8 mouse cellular contexts compared by ENCODE assay signal in the genomic region with DNA sequence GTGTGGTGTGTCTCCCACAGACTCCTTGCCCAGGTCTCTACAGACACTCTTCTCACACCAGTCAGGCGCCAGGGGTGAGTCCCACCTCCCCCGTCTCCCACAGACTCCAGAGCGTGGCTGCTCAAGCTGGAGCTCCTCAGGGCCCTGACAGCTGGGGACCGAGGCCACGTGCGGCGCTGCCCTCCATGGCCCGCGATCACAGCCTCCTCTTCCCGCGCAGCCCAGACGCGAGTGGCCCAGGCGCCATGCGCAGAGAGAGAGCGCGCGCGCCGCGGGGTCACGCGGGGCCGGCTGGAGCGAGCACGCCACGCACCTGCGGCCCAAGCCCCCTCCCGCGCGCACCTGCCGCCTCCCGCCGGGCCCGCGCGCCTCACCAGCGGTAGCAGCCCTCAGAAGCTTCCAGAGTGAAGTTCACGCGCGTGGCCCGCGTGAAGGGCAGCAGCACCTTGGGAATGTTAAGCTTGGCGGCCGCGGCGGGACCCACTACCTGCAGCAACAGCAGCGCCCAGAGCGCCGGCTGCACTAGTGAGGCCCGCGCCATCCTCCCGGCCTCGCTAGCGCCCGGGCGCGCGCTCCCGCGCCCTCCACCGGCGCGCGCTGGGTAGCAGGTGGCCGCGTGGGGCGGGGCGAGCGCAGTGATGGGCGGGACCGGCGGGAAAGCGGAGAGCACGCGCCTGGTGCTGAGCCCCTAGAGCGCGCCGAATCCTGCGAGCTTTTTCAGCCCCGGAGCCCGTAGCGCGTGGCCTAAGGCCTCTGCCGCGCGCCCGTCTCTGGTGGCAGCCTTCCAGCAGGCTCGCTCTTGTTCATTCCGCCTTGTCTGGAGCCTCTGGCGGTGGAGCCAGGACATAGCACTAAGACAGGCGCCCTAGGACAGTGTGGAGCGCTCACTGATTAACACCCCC. TPM values are rescaled to one million over a fixed set of nuclear protein-coding genes. Genes with fewer than 3 reads are reported as not detected.
DNase-seq lines count a peak whose midpoint lies in the region; ATAC-seq and TF ChIP-seq lines count a peak whose summit lies in the region.

A gene (minus strand): TSS at position 586 of the 902 bp plus-strand sequence.

- H3K4me2 ChIP-seq in forebrain, embryonic 16.5 days (ENCODE audit: low read length): peak within 1 kb of the TSS; percentile 88
- H3K4me2 ChIP-seq in lung, embryonic 14.5 days: peak within 1 kb of the TSS; percentile 97

- H3K9ac ChIP-seq in forebrain, embryonic 16.5 days (replicated peaks; ENCODE audit: low read depth, low read length): peak within 1 kb of the TSS; percentile 83
- peak within 1 kb of the TSS; percentile 59 for H3K9ac ChIP-seq in lung, embryonic 14.5 days

- no peaks in the 10 kb centered on the region for H3K36me3 ChIP-seq in forebrain, embryonic 16.5 days (ENCODE audit: control insufficient read depth, insufficient read depth)
- no peaks in the 10 kb centered on the region for H3K36me3 ChIP-seq in lung, embryonic 14.5 days (ENCODE audit: insufficient read depth)
- no peaks in the 10 kb centered on the region for H3K36me3 ChIP-seq in thymus, adult 2 months (ENCODE audit: control insufficient read depth, insufficient read depth, low read length)

- no peaks in the 10 kb centered on the region for H3K27me3 ChIP-seq in forebrain, embryonic 16.5 days (replicated peaks; ENCODE audit: control insufficient read depth, insufficient read depth, low read length)
- peaks cover 4% of the 10 kb centered on the region; the same call in 1 of the 2 replicates for H3K27me3 ChIP-seq in lung, embryonic 14.5 days (ENCODE audit: insufficient read depth, low read length)
- no peaks in the 10 kb centered on the region for H3K27me3 ChIP-seq in thymus, adult 2 months (ENCODE audit: control insufficient read depth, insufficient read depth, low read length)

- peaks cover 24% of the 10 kb centered on the region for H3K4me1 ChIP-seq in forebrain, embryonic 16.5 days (replicated peaks; ENCODE audit: control insufficient read depth, insufficient read depth, low read length)
- no peaks in the 10 kb centered on the region for H3K4me1 ChIP-seq in lung, embryonic 14.5 days (ENCODE audit: insufficient read depth)
- peaks cover 12% of the 10 kb centered on the region for H3K4me1 ChIP-seq in olfactory bulb, adult 2 months (ENCODE audit: control insufficient read depth, insufficient read depth, low read length)
- H3K4me1 ChIP-seq in thymus, adult 2 months (replicated peaks; ENCODE audit: control insufficient read depth, insufficient read depth, low read length): peaks cover 28% of the 10 kb centered on the region

- peak; percentile 84 for TF ChIP-seq CTCF in layer of hippocampus, adult 2 months (conservative IDR thresholded peaks at IDR 0.05)
- TF ChIP-seq CTCF in lung, embryonic 14.5 days (IDR thresholded peaks at IDR 0.05; ENCODE audit: low read depth): peak; percentile 78
- TF ChIP-seq CTCF in olfactory bulb, adult 2 months (IDR thresholded peaks at IDR 0.05; ENCODE audit: insufficient read depth, low read depth, low read length): peak; percentile 73
- peak; percentile 60; the same call in 1 of the 2 replicates for TF ChIP-seq CTCF in thymus, adult 2 months (IDR thresholded peaks at IDR 0.05; ENCODE audit: borderline replicate concordance, control insufficient read depth, extremely low read depth, insufficient read depth, low read length, poor library complexity)

- H3K4me3 ChIP-seq in forebrain, embryonic 16.5 days (replicated peaks; ENCODE audit: low read length): peak within 1 kb of the TSS; percentile 70
- H3K4me3 ChIP-seq in layer of hippocampus, adult 2 months: peak within 1 kb of the TSS; percentile 75
- H3K4me3 ChIP-seq in lung, embryonic 14.5 days (ENCODE audit: low read depth, low read length): peak within 1 kb of the TSS; percentile 61
- peak within 1 kb of the TSS; percentile 77 for H3K4me3 ChIP-seq in olfactory bulb, adult 2 months (ENCODE audit: insufficient read depth, low read depth, low read length)
- peak within 1 kb of the TSS; percentile 72 for H3K4me3 ChIP-seq in thymus, adult 2 months (ENCODE audit: control insufficient read depth, insufficient read depth, low read length)

- ATAC-seq in forebrain, embryonic 16.5 days: peak; percentile 97
- peak; percentile 96 for ATAC-seq in lung, embryonic 14.5 days (ENCODE audit: insufficient read depth)

- intact Hi-C loops in heart, postnatal 36 days (cut with DNase I): no loop called here

- under 1% methylated on average over 76 of the region's 93 CpGs for WGBS in forebrain, embryonic 16.5 days
- under 1% methylated on average over 90 of the region's 93 CpGs for WGBS in lung, embryonic 14.5 days
- under 1% methylated on average over 93 of the region's 93 CpGs for WGBS in olfactory bulb, adult 2 months
- under 1% methylated on average over 93 of the region's 93 CpGs for WGBS in thymus, adult 2 months

- H3K9me3 ChIP-seq in forebrain, embryonic 16.5 days (ENCODE audit: control insufficient read depth, low read length): no peaks in the 10 kb centered on the region
- H3K9me3 ChIP-seq in lung, embryonic 14.5 days (ENCODE audit: low read depth, low read length): no peaks in the 10 kb centered on the region

- peak within 1 kb of the TSS; percentile 87 for H3K27ac ChIP-seq in forebrain, embryonic 16.5 days (ENCODE audit: low read length)
- peak within 1 kb of the TSS; percentile 98 for H3K27ac ChIP-seq in layer of hippocampus, adult 2 months
- H3K27ac ChIP-seq in lung, embryonic 14.5 days (ENCODE audit: low read depth): peak within 1 kb of the TSS; percentile 58
- H3K27ac ChIP-seq in olfactory bulb, adult 2 months (ENCODE audit: insufficient read depth, low read depth, low read length): peak within 1 kb of the TSS; percentile 80
- peak within 1 kb of the TSS; percentile 84 for H3K27ac ChIP-seq in thymus, adult 2 months (ENCODE audit: control insufficient read depth, insufficient read depth, low read length)

- peak; percentile 94 for TF ChIP-seq POLR2A in olfactory bulb, adult 2 months (IDR thresholded peaks at IDR 0.05; ENCODE audit: insufficient read depth, low read depth, low read length)
- peak; percentile 94 for TF ChIP-seq POLR2A in thymus, adult 2 months (IDR thresholded peaks at IDR 0.05; ENCODE audit: control insufficient read depth, extremely low read depth, insufficient read depth, low read length, poor library complexity)

- peak; percentile 91 for DNase-seq in ES-CJ7 (ENCODE audit: low read depth, low spot score)
- DNase-seq in cerebellum, adult 11-12 months: peak; percentile 98
- DNase-seq in heart, postnatal 36 days: peak; percentile 91 to 93
- peak; percentile 95 to 96 for DNase-seq in layer of hippocampus, adult 2 months (ENCODE audit: low spot score in 2 of 2)
- DNase-seq in lung, embryonic 14.5 days: peak; percentile 97
- DNase-seq in thymus, adult 2 months: peak; percentile 96

RNA-seq across cellular contexts. Expression of the gene that starts here (rescaled TPM):
- polyA plus RNA-seq in forebrain, embryonic 16.5 days (2015; fragmentation: Nextera tagmentation; extraction: Ambion mirVana): 18.4 and 21.1 TPM in 2 replicates
- 1 to 10 TPM; 2.3 to 4.8 TPM for total RNA-seq in heart, postnatal 36 days (2021)
- 10 to 100 TPM; 19.9 to 22.3 TPM for total RNA-seq in layer of hippocampus, adult 2 months (2021)
- polyA plus RNA-seq in lung, embryonic 14.5 days (2014; fragmentation: Nextera tagmentation; extraction: Ambion mirVana): 30.8 and 35.3 TPM in 2 replicates
- not detected in 2 replicates for polyA plus RNA-seq in olfactory bulb, adult 2 months (2012; ENCODE audit: insufficient read depth, insufficient read length, low replicate concordance, missing spikeins)
- 219 and 378 TPM in 2 replicates for polyA plus RNA-seq in thymus, adult 2 months (2012; rRNA removed)

Comparison
In these comparisons a context has a peak if more than half of its experiments do, and no peak if none do; other contexts are left out.
1. Peak in every context shown above with its lines: DNase-seq, ATAC-seq, H3K4me3 ChIP-seq and H3K27ac ChIP-seq.